Mouse (Mus musculus): ENCODE measurements at regions not wholly inside any gene's neighbourhood (a gene's known extent, or its start where the extent isn't known, plus 50 kb on each side); places are given as distances from the start of the nearest gene placed in this dataset.

- DNase-seq (ENCODE audit: low spot score), result no peak
These were observed 105.7 kb upstream of the Rgma start for GRCm38 (mm10) chr7:73269626-73270025.

- no peak for DNase-seq (ENCODE audit: low spot score)
These were observed 102.5 kb upstream of the Rgma start for GRCm38 (mm10) chr7:73272787-73273186.

GRCm38 (mm10) chr7:73275814-73276271 is 99.5 kb upstream of the Rgma start:
- DNase-seq (ENCODE audit: low spot score), result no peak

DNA sequence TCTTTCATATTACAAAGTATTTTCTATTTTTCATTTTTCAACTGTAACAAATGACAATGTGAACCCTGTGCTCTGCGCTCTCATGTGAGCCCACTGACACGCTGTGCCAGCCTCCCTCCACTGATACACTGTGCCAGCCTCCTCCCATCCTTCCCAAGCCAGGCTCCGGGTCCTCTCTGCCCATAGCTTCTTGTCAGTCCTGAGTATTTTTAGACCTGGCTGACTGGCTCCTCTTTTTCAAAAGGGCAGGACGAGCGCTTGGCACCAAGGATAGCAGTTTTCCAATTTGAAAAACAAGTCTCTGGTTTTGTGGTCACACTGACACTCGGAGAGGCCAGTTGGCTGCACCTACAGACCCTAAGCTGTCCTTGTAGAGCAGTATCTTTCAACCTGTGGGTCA is 96.7 kb upstream of the Rgma start:
- DNase-seq (ENCODE audit: low spot score), result no peak

DNA sequence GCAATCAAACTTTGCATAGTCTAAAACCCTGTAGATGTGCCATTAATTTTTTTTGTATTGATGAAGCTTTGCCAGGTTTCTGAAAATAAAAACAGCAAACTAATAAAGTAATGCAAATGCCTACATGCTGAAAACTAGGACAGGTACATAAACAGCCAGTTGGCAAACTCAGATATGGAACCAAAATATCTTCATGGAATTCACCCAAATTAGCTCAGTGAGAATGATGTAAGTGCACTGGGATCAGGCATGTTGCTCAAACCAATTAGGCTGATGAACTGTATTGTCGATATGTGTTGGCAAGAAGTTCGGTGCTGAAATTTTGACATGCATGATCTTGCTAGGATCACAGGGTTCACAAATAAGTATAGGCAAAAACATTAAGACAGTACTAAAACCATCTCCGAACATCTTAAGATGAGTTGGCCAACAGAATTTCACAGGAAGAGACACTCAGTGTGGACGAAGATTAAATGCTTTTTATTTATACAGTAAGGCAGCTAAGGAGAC is 95.3 kb upstream of the Rgma start:
- DNase-seq (ENCODE audit: low spot score), result no peak

- no peak for DNase-seq (ENCODE audit: low spot score)
These were observed 89.1 kb upstream of the Rgma start for GRCm38 (mm10) chr7:73286244-73286643.

DNA sequence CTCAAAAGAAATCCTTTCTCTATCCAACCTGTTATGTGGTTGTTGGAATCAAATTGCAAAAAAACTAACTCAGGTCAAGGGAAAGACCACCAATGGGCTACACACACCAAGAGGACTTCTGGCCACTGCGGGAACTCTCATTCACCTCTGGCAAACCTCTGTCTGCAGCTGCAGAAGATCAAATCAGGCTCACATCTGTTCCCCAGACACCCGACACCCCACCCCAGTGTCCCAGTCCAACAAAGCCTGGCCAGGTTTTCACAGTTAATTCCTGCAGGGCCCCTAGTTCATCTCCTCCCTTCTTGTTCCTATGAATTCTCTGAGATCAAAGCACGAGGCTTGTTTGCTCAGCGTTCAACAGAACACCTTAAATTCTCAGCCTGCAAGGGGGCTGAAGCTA is 82.0 kb upstream of the Rgma start:
- no peak for DNase-seq (ENCODE audit: low spot score)

- no peak for DNase-seq (ENCODE audit: low spot score)
These were observed 80.9 kb upstream of the Rgma start for GRCm38 (mm10) chr7:73294399-73294798.

- no peak for DNase-seq (ENCODE audit: low spot score)
These were observed 72.8 kb upstream of the Rgma start for GRCm38 (mm10) chr7:73302501-73302900.

GRCm38 (mm10) chr7:73303818-73304217 is 71.5 kb upstream of the Rgma start:
- no peak for DNase-seq (ENCODE audit: low spot score)

- no peak for DNase-seq (ENCODE audit: low spot score)
These were observed 70.5 kb upstream of the Rgma start for GRCm38 (mm10) chr7:73304799-73305198.

DNA sequence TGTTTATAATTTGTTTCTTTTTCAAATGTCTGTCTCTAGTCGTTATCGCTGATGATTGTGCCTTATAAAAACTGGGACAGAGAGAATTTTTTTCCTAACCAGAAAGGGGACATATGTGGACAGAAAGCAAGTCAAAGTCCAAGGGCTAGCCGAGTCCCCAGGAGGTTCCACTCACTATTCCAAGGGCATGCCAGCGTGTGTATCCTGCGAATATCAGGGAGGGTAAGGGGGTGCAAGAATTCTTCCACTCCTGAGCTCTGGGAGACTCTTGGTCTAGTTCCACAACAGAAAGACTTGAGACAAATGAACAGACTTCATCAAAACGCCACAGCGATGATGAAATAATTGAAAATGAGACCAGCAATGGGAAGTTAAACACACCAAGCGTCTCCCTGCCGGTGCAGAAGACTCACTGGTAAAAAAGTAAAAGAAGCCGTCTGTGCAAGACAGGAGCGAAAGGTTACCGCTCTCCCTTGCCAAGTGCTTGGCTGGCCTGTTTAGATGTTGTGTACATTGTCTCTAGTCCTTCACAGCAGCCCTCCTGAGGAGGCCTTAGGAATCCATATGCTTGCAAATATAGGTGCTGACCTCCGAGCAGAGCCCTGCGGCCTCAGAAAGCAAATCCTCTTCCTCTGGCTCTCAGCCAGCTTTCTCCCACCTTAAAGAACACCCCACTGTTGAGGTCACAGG is 69.9 kb upstream of the Rgma start:
- DNase-seq (ENCODE audit: low spot score), result no peak

GRCm38 (mm10) chr7:73306296-73306695 is 69.0 kb upstream of the Rgma start:
- no peak for DNase-seq (ENCODE audit: low spot score)

GRCm38 (mm10) chr7:73306728-73307127 is 68.6 kb upstream of the Rgma start:
- DNase-seq (ENCODE audit: low spot score), result no peak

DNA sequence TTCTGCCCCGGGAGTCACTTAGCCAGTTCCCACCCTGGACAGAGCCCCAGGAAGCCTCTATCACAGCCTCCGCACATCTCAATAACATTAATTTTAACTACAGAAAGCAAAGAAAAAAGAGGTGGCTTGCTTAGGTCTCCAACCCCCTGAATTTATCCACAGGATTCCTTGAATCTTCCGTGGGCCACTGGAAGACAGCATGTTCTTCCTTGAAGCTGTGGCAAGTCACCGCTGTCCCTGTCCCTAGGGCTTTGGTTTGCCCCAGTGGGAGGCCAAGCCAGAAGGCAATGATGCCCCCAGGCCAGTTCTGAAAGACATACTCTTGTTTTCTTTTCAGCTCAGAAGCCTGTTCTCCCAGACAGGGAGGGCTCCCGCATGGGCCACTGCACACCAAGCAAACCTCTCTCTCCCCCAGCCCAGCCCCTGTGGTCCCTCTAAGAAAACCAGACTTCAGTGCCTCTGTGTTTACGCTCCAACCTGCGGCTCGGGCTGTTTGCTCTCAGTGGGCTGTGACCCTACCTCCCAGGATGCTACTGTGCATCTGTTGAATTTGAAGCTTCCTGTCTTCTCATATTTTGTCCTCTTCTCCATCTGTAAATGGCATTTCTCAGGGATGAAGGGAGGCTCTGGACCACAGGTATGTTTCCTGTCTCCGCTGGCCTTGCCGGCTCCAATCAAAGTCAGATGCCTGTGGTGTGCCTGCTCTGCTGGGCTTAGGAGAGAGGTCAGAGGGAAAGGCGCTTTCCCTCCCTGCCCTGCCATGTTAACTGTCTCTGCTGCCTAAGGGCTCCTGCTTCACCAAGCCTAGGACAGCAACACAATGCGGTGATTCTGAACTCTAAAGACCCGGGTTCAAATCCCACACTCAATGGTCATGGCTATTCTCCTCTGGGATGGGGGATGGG is 67.5 kb upstream of the Rgma start:
- no peak for DNase-seq (ENCODE audit: low spot score)

GRCm38 (mm10) chr7:73308981-73309380 is 66.3 kb upstream of the Rgma start:
- no peak for DNase-seq (ENCODE audit: low spot score)

DNA sequence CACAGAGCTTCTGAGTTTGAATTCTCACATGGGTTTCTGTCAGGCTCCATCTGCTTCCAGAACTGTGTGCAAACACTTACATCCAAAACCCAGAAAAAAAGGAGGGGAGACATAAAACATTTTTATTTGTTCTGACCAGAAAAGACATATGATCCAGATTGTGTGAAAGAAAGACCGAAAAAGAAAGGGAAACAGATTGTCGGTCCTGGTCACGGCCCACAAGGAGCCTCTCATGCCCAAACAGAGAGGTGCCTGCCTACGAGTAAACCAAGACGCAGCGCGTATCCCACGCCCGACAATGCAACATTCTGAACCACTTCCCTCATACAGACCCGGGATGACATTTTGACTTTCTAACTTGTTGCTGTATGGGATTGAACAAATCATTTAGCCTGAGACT is 65.3 kb upstream of the Rgma start:
- no peak for DNase-seq (ENCODE audit: low spot score)

- no peak for DNase-seq (ENCODE audit: low spot score)
These were observed 64.7 kb upstream of the Rgma start for GRCm38 (mm10) chr7:73310581-73311136.

- DNase-seq (ENCODE audit: low spot score), result no peak
These were observed 59.8 kb upstream of the Rgma start for GRCm38 (mm10) chr7:73315555-73315954.

DNA sequence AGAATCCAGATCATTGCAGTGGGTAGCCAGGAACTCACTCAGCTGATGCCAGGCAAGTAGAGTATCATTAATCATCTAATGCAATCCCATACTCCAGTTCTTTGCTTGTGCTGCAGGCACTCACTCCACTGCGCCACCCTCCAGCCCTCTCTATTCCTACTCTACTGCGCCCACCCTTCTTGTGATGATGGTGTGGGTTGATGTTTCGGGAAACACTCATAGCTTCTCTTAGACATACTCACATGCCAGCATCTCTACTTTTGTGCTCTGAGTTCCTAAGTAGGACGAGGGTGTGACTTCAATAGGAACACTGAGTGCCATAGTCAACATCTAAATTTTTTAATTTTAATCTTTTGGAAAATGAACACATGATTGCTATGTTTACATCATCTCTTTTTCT is 57.7 kb upstream of the Rgma start:
- DNase-seq (ENCODE audit: low spot score), result no peak

DNA sequence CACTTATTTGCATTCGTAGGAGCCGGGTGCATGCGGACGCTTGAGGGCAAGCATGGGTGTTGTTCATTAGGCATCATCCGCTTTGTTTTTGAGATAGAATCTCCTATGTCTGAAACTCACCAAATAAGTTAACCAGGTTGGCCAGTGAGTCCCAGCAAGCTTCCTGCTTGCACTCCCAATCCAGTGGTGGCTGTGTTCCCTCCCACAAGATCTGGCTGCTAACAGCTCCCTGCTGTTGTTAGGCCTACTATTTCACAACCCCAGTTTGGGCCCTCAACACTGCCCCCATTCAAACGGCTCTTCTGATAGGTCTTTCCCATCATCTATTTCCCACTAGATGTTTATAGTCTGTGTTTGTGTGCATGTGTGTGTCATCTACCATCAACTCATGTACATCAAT is 56.3 kb upstream of the Rgma start:
- no peak for DNase-seq (ENCODE audit: low spot score)

- DNase-seq (ENCODE audit: low spot score), result no peak
These were observed 55.3 kb upstream of the Rgma start for GRCm38 (mm10) chr7:73319994-73320393.
